Mouse (Mus musculus) cerebellum, postnatal 4 days (tissue): ENCODE results near the gene Cpa4.

Source experiments
- DNase-seq, 2 experiments: peaks; one replicate each; pipeline ENCODE4 v3.0.0; 2022; ENCODE audit warnings: low spot score in 2 of 2, mixed read lengths in 1 of 2

The Cpa4 gene

GRCm38 (mm10) chr6:30591851-30592404, 23.8 kb downstream of the Cpa4 start:
- DNase-seq, result no peak

- DNase-seq, result no peak
Observed at GRCm38 (mm10) chr6:30592417-30592974, 24.3 kb downstream of the Cpa4 start.

- no peak for DNase-seq
Observed at GRCm38 (mm10) chr6:30594364-30594763, 26.2 kb downstream of the Cpa4 start.

- no peak for DNase-seq
Observed at GRCm38 (mm10) chr6:30596230-30596898, 28.2 kb downstream of the Cpa4 start.

- no peak for DNase-seq
Observed at GRCm38 (mm10) chr6:30600033-30600432, 31.9 kb downstream of the Cpa4 start.

- no peak for DNase-seq
Observed at GRCm38 (mm10) chr6:30600995-30601394, 32.8 kb downstream of the Cpa4 start.

GRCm38 (mm10) chr6:30604342-30604867, 36.2 kb downstream of the Cpa4 start:
- DNase-seq, result no peak

GRCm38 (mm10) chr6:30605111-30605510, 36.9 kb downstream of the Cpa4 start:
- no peak for DNase-seq

GRCm38 (mm10) chr6:30605672-30606071, 37.5 kb downstream of the Cpa4 start:
- DNase-seq, result no peak

GRCm38 (mm10) chr6:30610710-30611109, 42.5 kb downstream of the Cpa4 start, which contains the start of gene Cpa5:
TSS of gene Cpa5 (plus strand) at chr6:30611010.
- peak in 1 of 2 experiments; percentile 8 for DNase-seq

- peak in 1 of 2 experiments; percentile 3 for DNase-seq
Observed at GRCm38 (mm10) chr6:30611212-30611611, 43.0 kb downstream of the Cpa4 start.

- DNase-seq, result peak in 1 of 2 experiments; percentile 3
Observed at GRCm38 (mm10) chr6:30614251-30614650, 46.1 kb downstream of the Cpa4 start.

GRCm38 (mm10) chr6:30615741-30616140, 47.6 kb downstream of the Cpa4 start:
- DNase-seq, result peak in 1 of 2 experiments; percentile 8

- peak in 1 of 2 experiments; percentile 13 for DNase-seq
Observed at GRCm38 (mm10) chr6:30616491-30616941, 48.3 kb downstream of the Cpa4 start.

- no peak for DNase-seq
Observed at GRCm38 (mm10) chr6:30617020-30617958, 49.1 kb downstream of the Cpa4 start.

- DNase-seq, result peak in 1 of 2 experiments; percentile 31
Observed at GRCm38 (mm10) chr6:30617959-30618590, 49.9 kb downstream of the Cpa4 start.

- no peak for DNase-seq
Observed at GRCm38 (mm10) chr6:30618735-30619134, 50.6 kb downstream of the Cpa4 start.

- DNase-seq, result no peak
Observed at GRCm38 (mm10) chr6:30619606-30620005, 51.4 kb downstream of the Cpa4 start.

GRCm38 (mm10) chr6:30620591-30620990, 52.4 kb downstream of the Cpa4 start:
- no peak for DNase-seq

GRCm38 (mm10) chr6:30620994-30621393, 52.8 kb downstream of the Cpa4 start:
- DNase-seq, result no peak

GRCm38 (mm10) chr6:30621986-30622389, 53.8 kb downstream of the Cpa4 start:
- DNase-seq, result no peak
